Mouse (Mus musculus): Measurements from ENCODE around the gene Olfr215.
"Not testable (repeated sequence)": the region's sequence is repeated elsewhere in the genome, so short reads cannot be mapped to it uniquely, and the experiment has no call there.

Olfr215 gene

GRCm38 (mm10) chr6:116584095-116584494, at the start of gene Olfr215:
Gene Olfr215 (minus strand): TSS chr6:116584195.
- DNase-seq (ENCODE audit: low spot score in 2 of 2), result no peak

GRCm38 (mm10) chr6:116632129-116632528, 48.1 kb upstream of the Olfr215 start:
- DNase-seq (ENCODE audit: low spot score in 2 of 2), result peak; percentile 38 to 80

GRCm38 (mm10) chr6:116629766-116630165, 45.8 kb upstream of the Olfr215 start:
- DNase-seq (ENCODE audit: low spot score in 2 of 2), result no peak

- DNase-seq (ENCODE audit: low spot score in 2 of 2), result peak; percentile 66 to 81
These were observed 44.7 kb upstream of the Olfr215 start, which contains the start of gene Zfp422 for GRCm38 (mm10) chr6:116628539-116629171. Gene Zfp422 (minus strand): TSS chr6:116628999.

GRCm38 (mm10) chr6:116628095-116628494, 44.1 kb upstream of the Olfr215 start:
- DNase-seq (ENCODE audit: low spot score in 2 of 2), result no peak

- not testable (repeated sequence) for DNase-seq (ENCODE audit: low spot score in 2 of 2)
These were observed 42.4 kb upstream of the Olfr215 start for GRCm38 (mm10) chr6:116626417-116626816.

GRCm38 (mm10) chr6:116621318-116622023, 37.5 kb upstream of the Olfr215 start:
- DNase-seq (ENCODE audit: low spot score in 2 of 2), result no peak

- no peak for DNase-seq (ENCODE audit: low spot score in 2 of 2)
These were observed 34.1 kb upstream of the Olfr215 start for GRCm38 (mm10) chr6:116618073-116618472.

GRCm38 (mm10) chr6:116615719-116616118, 31.7 kb upstream of the Olfr215 start:
- no peak for DNase-seq (ENCODE audit: low spot score in 2 of 2)

GRCm38 (mm10) chr6:116607230-116607629, 23.2 kb upstream of the Olfr215 start:
- no peak for DNase-seq (ENCODE audit: low spot score in 2 of 2)

GRCm38 (mm10) chr6:116600969-116601368, 17.0 kb upstream of the Olfr215 start:
- not testable (repeated sequence) for DNase-seq (ENCODE audit: low spot score in 2 of 2)

- peak in 1 of 2 experiments; percentile 12 for DNase-seq (ENCODE audit: low spot score in 2 of 2)
These were observed 14.2 kb downstream of the Olfr215 start for GRCm38 (mm10) chr6:116569834-116570233.

GRCm38 (mm10) chr6:116554952-116555351, 29.0 kb downstream of the Olfr215 start:
- no peak for DNase-seq (ENCODE audit: low spot score in 2 of 2)

- no peak for DNase-seq (ENCODE audit: low spot score in 2 of 2)
These were observed 30.1 kb downstream of the Olfr215 start, which contains the start of gene Olfr214 for GRCm38 (mm10) chr6:116553935-116554334. Gene Olfr214 (plus strand): TSS chr6:116554235.

GRCm38 (mm10) chr6:116550841-116551240, 33.2 kb downstream of the Olfr215 start, which contains the start of gene Gm5580:
Gene Gm5580 (plus strand): TSS chr6:116551141.
- DNase-seq (ENCODE audit: low spot score in 2 of 2), result not testable (repeated sequence)

GRCm38 (mm10) chr6:116542500-116542899, 41.5 kb downstream of the Olfr215 start:
- DNase-seq (ENCODE audit: low spot score in 2 of 2), result no peak

- DNase-seq (ENCODE audit: low spot score in 2 of 2), result no peak
These were observed 45.8 kb downstream of the Olfr215 start, which contains the start of gene Olfr213 for GRCm38 (mm10) chr6:116538156-116538555. Gene Olfr213 (plus strand): TSS chr6:116538456.

Data from thymus, postnatal 10 days (tissue).